Mouse (Mus musculus) limb, embryonic 12.5 days (tissue): Measurements from ENCODE around the gene Gpcpd1. TPM values are rescaled to one million over a fixed set of nuclear protein-coding genes. Genes with fewer than 3 reads are reported as not detected.
A peak's percentile ranks its signal among the peaks of the same experiment; 100 is the strongest.

Source experiments
- ATAC-seq: fragments of 200-750 bp; cut with Nextera tagmentation; 2 replicates; pipeline ENCODE4 v1.8.0; 2017; ENCODE audit warnings: low read depth, moderate TSS enrichment; ENCODE audit not compliant: insufficient number of reproducible peaks, insufficient read depth, low FRiP score, low TSS enrichment
- H3K27ac ChIP-seq: fragments of 300-500 bp; sonication (generic); 2 replicates; pipeline ENCODE4 v1.5.1; 2016; ENCODE audit warnings: mild to moderate bottlenecking, moderate library complexity
- H3K27me3 ChIP-seq: fragments of 300-500 bp; sonication (generic); 2 replicates; pipeline ENCODE4 v1.6.1; 2016; ENCODE audit warnings: mild to moderate bottlenecking, moderate library complexity
- H3K36me3 ChIP-seq: fragments of 300-500 bp; sonication (generic); 2 replicates; pipeline ENCODE4 v1.6.1; 2016; ENCODE audit warnings: mild to moderate bottlenecking, moderate library complexity
- H3K4me1 ChIP-seq: fragments of 300-500 bp; sonication (generic); replicated peaks from 2 replicates; pipeline ENCODE4 v1.6.1; 2016
- H3K4me2 ChIP-seq: fragments of 300-500 bp; sonication (generic); 2 replicates; pipeline ENCODE4 v1.6.1; 2016; ENCODE audit warnings: mild to moderate bottlenecking, moderate library complexity
- H3K4me3 ChIP-seq: fragments of 300-500 bp; sonication (generic); replicated peaks from 2 replicates; pipeline ENCODE4 v1.5.1; 2016; ENCODE audit warnings: mild to moderate bottlenecking
- H3K9ac ChIP-seq: fragments of 300-500 bp; sonication (generic); replicated peaks from 2 replicates; pipeline ENCODE4 v1.6.1; 2016; ENCODE audit warnings: mild to moderate bottlenecking, moderate library complexity
- H3K9me3 ChIP-seq: fragments of 300-500 bp; sonication (generic); 2 replicates; pipeline ENCODE4 v1.6.1; 2016; ENCODE audit warnings: mild to moderate bottlenecking, moderate library complexity
- WGBS: fragments of 180-500 bp; shearing (Covaris S2); methylation state at CpG from one replicate; pipeline ENCODE4 v1.1.7; 2016; 5-methylcytosine and 5-hydroxymethylcytosine counted together
- polyA plus RNA-seq: library from polyadenylated mRNA; unstranded; fragments of >200 nt; fragmentation: Nextera tagmentation; extraction: Ambion mirVana; gene quantifications from 2 replicates; pipeline ENCODE4 v1.2.1, GENCODE M21; 2016

The Gpcpd1 gene
- polyA plus RNA-seq, 1 experiment from 2014 or later: 42.3 TPM

GRCm38 (mm10) chr2:132584191-132584590 is 3.3 kb downstream of the Gpcpd1 start:
- Histone ChIP-seq H3K4me1 (peaks cover 13% of the 10 kb centered on the region), H3K9ac (no peak overlapping the region), H3K36me3 (no peaks in the 10 kb centered on the region), H3K4me3 (no peak overlapping the region), H3K9me3 (no peaks in the 10 kb centered on the region), H3K4me2 (no peak overlapping the region), H3K27me3 (no peaks in the 10 kb centered on the region), H3K27ac (no peak overlapping the region)
- WGBS: 92% methylated on average over 1 of the region's 1 CpGs
- no peak for ATAC-seq

GRCm38 (mm10) chr2:132583126-132583525 is 4.4 kb downstream of the Gpcpd1 start:
- H3K4me1 ChIP-seq: peaks cover 13% of the 10 kb centered on the region
- no peak overlapping the region for H3K4me2 ChIP-seq
- H3K27me3 ChIP-seq: no peaks in the 10 kb centered on the region
- H3K4me3 ChIP-seq: no peak overlapping the region
- no peak overlapping the region for H3K27ac ChIP-seq
- 69% methylated on average over 3 of the region's 3 CpGs for WGBS
- no peak overlapping the region for H3K9ac ChIP-seq
- H3K36me3 ChIP-seq: no peaks in the 10 kb centered on the region
- ATAC-seq: no peak
- H3K9me3 ChIP-seq: no peaks in the 10 kb centered on the region

GRCm38 (mm10) chr2:132582227-132582626 is 5.3 kb downstream of the Gpcpd1 start:
- H3K4me2 ChIP-seq: no peak overlapping the region
- no peaks in the 10 kb centered on the region for H3K27me3 ChIP-seq
- H3K4me3 ChIP-seq: no peak overlapping the region
- ATAC-seq: no peak
- H3K9me3 ChIP-seq: no peaks in the 10 kb centered on the region
- H3K27ac ChIP-seq: peak overlapping the region; percentile 69
- H3K9ac ChIP-seq: no peak overlapping the region
- H3K4me1 ChIP-seq: peaks cover 13% of the 10 kb centered on the region
- 55% methylated on average over 4 of the region's 4 CpGs for WGBS
- no peaks in the 10 kb centered on the region for H3K36me3 ChIP-seq

- H3K9me3 ChIP-seq: no peaks in the 10 kb centered on the region
- no peaks in the 10 kb centered on the region for H3K36me3 ChIP-seq
- ATAC-seq: no peak
Measured at GRCm38 (mm10) chr2:132579689-132580088, 7.8 kb downstream of the Gpcpd1 start.

GRCm38 (mm10) chr2:132578711-132579110 is 8.8 kb downstream of the Gpcpd1 start:
- WGBS: 94% methylated on average over 3 of the region's 3 CpGs
- Histone ChIP-seq H3K4me1 (peaks cover 30% of the 10 kb centered on the region), H3K27ac (no peak overlapping the region; the same call in 1 of the 2 replicates), H3K9me3 (no peaks in the 10 kb centered on the region), H3K9ac (no peak overlapping the region), H3K4me3 (no peak overlapping the region; the same call in 1 of the 2 replicates), H3K27me3 (no peaks in the 10 kb centered on the region), H3K4me2 (no peak overlapping the region), H3K36me3 (no peaks in the 10 kb centered on the region)
- ATAC-seq: no peak

More at GRCm38 (mm10) chr2:132579689-132580088, 7.8 kb downstream of the Gpcpd1 start:
- Histone ChIP-seq H3K4me1 (peaks cover 30% of the 10 kb centered on the region), H3K4me3 (no peak overlapping the region), H3K9ac (no peak overlapping the region), H3K4me2 (no peak overlapping the region), H3K27ac (no peak overlapping the region), H3K27me3 (no peaks in the 10 kb centered on the region)
- WGBS: 80% methylated on average over 3 of the region's 3 CpGs

GRCm38 (mm10) chr2:132578059-132578458 is 9.5 kb downstream of the Gpcpd1 start:
- ATAC-seq: peak; percentile 98
- H3K27me3 ChIP-seq: no peaks in the 10 kb centered on the region
- H3K27ac ChIP-seq: peak overlapping the region; percentile 99
- H3K36me3 ChIP-seq: no peaks in the 10 kb centered on the region
- 2% methylated on average over 34 of the region's 38 CpGs for WGBS
- H3K4me2 ChIP-seq: peak overlapping the region; percentile 69
- no peaks in the 10 kb centered on the region for H3K9me3 ChIP-seq
- H3K4me1 ChIP-seq: peaks cover 27% of the 10 kb centered on the region
- H3K4me3 ChIP-seq: peak overlapping the region; percentile 80
- H3K9ac ChIP-seq: peak overlapping the region; percentile 98

GRCm38 (mm10) chr2:132577431-132577981 is 10.0 kb downstream of the Gpcpd1 start:
- H3K4me3 ChIP-seq: peak overlapping the region; percentile 80
- H3K4me1 ChIP-seq: peaks cover 27% of the 10 kb centered on the region
- H3K27ac ChIP-seq: peak overlapping the region; percentile 99
- peak overlapping the region; percentile 98 for H3K9ac ChIP-seq
- H3K36me3 ChIP-seq: no peaks in the 10 kb centered on the region
- ATAC-seq: peak; percentile 77
- no peaks in the 10 kb centered on the region for H3K27me3 ChIP-seq
- peak overlapping the region; percentile 69 for H3K4me2 ChIP-seq
- WGBS: under 1% methylated on average over 37 of the region's 41 CpGs
- no peaks in the 10 kb centered on the region for H3K9me3 ChIP-seq

- no peak overlapping the region for H3K9ac ChIP-seq
- no peak overlapping the region for H3K27ac ChIP-seq
Measured at GRCm38 (mm10) chr2:132576522-132577135, 10.9 kb downstream of the Gpcpd1 start.

GRCm38 (mm10) chr2:132575759-132576439 is 11.6 kb downstream of the Gpcpd1 start:
- no peaks in the 10 kb centered on the region for H3K9me3 ChIP-seq
- H3K9ac ChIP-seq: no peak overlapping the region
- H3K36me3 ChIP-seq: peaks cover 7% of the 10 kb centered on the region
- H3K27me3 ChIP-seq: no peaks in the 10 kb centered on the region
- no peak overlapping the region for H3K27ac ChIP-seq
- no peak for ATAC-seq
- H3K4me1 ChIP-seq: peaks cover 16% of the 10 kb centered on the region
- H3K4me2 ChIP-seq: peak overlapping the region; percentile 69
- 82% methylated on average over 11 of the region's 11 CpGs for WGBS
- no peak overlapping the region for H3K4me3 ChIP-seq

More at GRCm38 (mm10) chr2:132576522-132577135, 10.9 kb downstream of the Gpcpd1 start:
- H3K9me3 ChIP-seq: no peaks in the 10 kb centered on the region
- no peak for ATAC-seq
- 40% methylated on average over 3 of the region's 3 CpGs for WGBS
- no peaks in the 10 kb centered on the region for H3K27me3 ChIP-seq
- H3K4me1 ChIP-seq: peaks cover 18% of the 10 kb centered on the region
- peak overlapping the region; percentile 69 for H3K4me2 ChIP-seq
- H3K36me3 ChIP-seq: peaks cover 1% of the 10 kb centered on the region
- H3K4me3 ChIP-seq: peak overlapping the region; percentile 80

GRCm38 (mm10) chr2:132575256-132575655 is 12.3 kb downstream of the Gpcpd1 start:
- Histone ChIP-seq H3K9ac (no peak overlapping the region), H3K9me3 (no peaks in the 10 kb centered on the region), H3K36me3 (peaks cover 13% of the 10 kb centered on the region), H3K4me1 (peaks cover 16% of the 10 kb centered on the region), H3K27ac (no peak overlapping the region), H3K4me2 (peak overlapping the region; percentile 69; the same call in 1 of the 2 replicates), H3K4me3 (no peak overlapping the region), H3K27me3 (no peaks in the 10 kb centered on the region)
- 55% methylated on average over 3 of the region's 3 CpGs for WGBS
- ATAC-seq: no peak

GRCm38 (mm10) chr2:132573280-132573679 is 14.2 kb downstream of the Gpcpd1 start:
- 83% methylated on average over 2 of the region's 2 CpGs for whole genome bisulfite sequencing
- Histone ChIP-seq H3K4me2 (no peak overlapping the region), H3K4me1 (peaks cover 16% of the 10 kb centered on the region), H3K27me3 (no peaks in the 10 kb centered on the region), H3K36me3 (peaks cover 29% of the 10 kb centered on the region), H3K9me3 (no peaks in the 10 kb centered on the region), H3K4me3 (no peak overlapping the region), H3K9ac (no peak overlapping the region), H3K27ac (no peak overlapping the region)
- no peak for ATAC-seq
